Mouse (Mus musculus) ovary, adult 18-20 months (tissue): Measurements from ENCODE around the gene Ralgps1.

Experiments
- DNase-seq: peaks from one replicate; pipeline ENCODE4 v3.0.0; 2022; ENCODE audit warnings: low spot score, mixed read lengths

Ralgps1 gene

GRCm38 (mm10) chr2:33321641-33322040 is 49.6 kb downstream of the Ralgps1 start:
- no peak for DNase-seq

- DNase-seq = no peak
Observed at GRCm38 (mm10) chr2:33321031-33321430, 50.3 kb downstream of the Ralgps1 start.

GRCm38 (mm10) chr2:33320568-33320967 is 50.7 kb downstream of the Ralgps1 start:
- DNase-seq = no peak

DNA sequence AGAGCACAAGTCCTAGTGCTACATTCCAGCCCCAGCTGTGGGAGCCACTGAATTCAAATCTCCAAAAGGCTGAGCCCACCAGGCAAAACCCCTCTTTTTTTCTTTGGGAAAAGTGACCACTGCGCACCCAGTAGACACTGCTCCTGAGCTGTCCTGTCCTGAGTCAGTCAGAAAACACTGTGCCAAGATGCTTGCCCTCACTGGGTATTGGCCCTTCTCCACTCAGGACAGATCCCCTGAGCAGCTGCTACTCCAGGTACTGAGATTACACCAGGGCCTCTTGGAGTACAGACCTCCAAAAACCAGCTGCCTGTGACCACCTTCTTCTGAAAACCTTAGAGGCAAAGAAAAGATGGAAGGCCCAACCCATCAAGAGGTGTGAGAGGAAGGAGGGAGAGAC is 51.4 kb downstream of the Ralgps1 start:
- DNase-seq = no peak

- DNase-seq = no peak
Observed at GRCm38 (mm10) chr2:33319455-33319854, 51.8 kb downstream of the Ralgps1 start.

- DNase-seq = no peak
Observed at GRCm38 (mm10) chr2:33318491-33318964, 52.8 kb downstream of the Ralgps1 start.

GRCm38 (mm10) chr2:33316516-33316915 is 54.8 kb downstream of the Ralgps1 start:
- DNase-seq = peak; percentile 66

DNA sequence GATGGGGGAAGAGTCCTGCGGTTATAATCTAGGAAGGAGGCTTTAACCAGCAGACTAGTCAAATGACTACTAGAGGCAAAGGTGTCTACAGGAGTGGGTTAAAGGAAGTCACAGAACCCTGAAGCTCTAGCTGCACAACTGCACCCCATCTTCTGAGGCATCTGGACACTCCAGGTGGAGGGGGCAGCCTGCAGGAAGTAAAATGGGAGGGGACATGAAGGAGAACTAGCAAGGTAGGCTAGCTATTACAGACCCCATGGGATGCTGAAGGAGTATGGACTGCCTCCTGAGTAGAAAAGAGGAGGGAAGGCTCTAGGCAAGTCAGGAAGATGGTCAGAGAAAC is 55.3 kb downstream of the Ralgps1 start:
- DNase-seq = no peak

GRCm38 (mm10) chr2:33315233-33316062 is 55.8 kb downstream of the Ralgps1 start:
- DNase-seq = no peak

GRCm38 (mm10) chr2:33309426-33309825 is 61.9 kb downstream of the Ralgps1 start:
- DNase-seq = no peak

GRCm38 (mm10) chr2:33306565-33306964 is 64.7 kb downstream of the Ralgps1 start:
- DNase-seq = no peak

DNA sequence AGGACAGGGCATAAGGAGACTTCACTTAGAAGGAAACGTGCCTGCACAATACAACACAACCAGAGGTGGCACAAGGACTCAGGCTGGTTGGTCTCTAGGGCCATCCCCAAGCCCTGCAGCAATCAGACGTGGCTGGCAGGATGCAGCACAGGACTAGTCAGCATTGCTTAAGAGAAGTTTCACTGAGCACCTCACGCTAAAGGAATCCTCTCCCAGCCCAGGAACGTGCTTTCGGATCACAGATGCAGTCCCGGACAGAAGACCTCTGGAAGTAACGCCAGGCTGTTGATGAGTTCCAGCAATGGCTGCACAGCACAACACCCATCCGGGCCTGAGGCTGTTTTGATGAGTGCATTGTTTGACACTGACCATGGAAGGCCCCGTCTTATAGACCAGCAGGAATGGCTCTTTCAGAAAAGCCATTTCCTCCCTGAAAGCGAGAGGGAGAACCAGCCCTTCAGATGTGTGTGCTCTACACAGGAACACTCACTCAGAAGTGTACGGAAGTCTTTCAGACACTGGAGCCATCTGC is 67.8 kb downstream of the Ralgps1 start:
- no peak for DNase-seq

DNA sequence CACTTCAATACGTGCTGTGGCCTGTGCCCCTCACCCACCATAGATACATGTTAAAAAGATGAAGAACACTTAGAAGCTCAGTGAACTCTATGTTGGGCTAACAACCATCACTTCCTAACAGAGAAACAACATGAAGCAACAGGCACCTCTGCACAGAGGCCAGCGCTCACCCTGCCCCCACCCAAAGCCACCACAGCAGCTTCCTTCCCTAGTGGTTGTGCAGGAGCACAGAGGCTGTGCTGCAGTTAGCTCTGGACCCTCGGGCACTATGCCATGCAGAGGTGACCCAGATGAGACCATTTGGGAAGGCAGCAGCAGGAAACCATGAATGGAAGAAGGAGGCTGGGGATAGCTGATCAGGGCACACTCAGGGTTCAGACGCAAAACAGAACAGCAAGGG is 68.5 kb downstream of the Ralgps1 start:
- no peak for DNase-seq

DNA sequence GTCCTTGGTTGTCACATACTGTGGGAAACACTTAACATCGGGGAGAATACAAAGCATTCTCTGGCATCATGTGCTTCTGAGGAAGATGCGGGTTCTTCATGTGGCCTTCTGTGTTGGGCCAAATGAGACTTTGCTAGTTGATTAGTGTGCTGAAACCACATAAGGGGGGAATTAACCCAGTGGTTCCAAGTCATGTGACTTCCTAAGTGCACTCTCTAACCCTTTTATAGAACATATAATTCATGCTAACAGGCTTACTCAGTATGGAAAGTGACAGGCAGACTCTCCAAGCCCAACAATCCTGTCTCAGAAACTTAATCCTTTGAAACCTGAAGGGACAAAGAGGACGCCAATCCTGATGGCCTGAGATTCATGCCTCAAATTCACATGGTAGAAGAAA is 68.9 kb downstream of the Ralgps1 start:
- no peak for DNase-seq

GRCm38 (mm10) chr2:33300371-33301046 is 70.8 kb downstream of the Ralgps1 start:
- DNase-seq = no peak

DNA sequence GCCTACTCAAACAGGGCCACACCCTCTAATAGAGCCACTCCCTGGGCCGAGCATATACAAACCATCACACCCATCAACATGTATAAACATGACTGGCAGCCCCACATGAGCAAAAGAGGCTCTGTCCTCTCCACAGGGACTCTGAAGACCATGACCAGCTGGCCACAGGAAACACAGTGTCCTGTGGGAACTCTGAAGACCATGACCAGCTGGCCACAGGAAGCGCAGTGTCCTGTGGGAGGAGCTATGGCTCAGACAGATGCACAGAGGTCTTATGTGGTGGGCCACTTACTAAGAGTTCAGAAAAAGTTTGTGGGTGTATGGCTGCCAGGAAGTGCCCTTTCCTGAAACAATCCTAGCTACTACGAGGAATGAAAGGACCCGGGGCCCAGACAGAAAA is 72.4 kb downstream of the Ralgps1 start:
- no peak for DNase-seq

- DNase-seq = no peak
Observed at GRCm38 (mm10) chr2:33295115-33295514, 76.2 kb downstream of the Ralgps1 start.

- no peak for DNase-seq
Observed at GRCm38 (mm10) chr2:33292057-33292456, 79.2 kb downstream of the Ralgps1 start.

- DNase-seq = no peak
Observed at GRCm38 (mm10) chr2:33290491-33290890, 80.8 kb downstream of the Ralgps1 start.

DNA sequence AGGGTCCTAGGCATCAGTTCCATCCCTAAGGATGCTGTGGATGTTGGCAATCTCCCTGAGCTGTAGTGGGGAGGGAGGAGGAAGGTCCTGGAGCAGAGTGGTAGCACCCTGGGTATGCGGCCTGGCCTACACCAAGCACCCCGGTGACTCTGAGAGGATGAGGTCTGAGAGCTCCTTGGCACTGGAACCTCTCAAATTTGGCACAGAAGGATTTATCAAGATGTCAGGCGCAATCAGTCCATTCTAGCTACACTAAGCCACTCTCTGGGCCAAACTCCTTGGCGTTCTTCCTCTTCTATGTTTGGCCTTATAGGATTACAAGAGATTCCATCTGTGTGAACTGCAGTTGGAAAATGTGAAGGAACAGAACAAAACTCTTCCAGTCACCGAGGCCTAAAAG is 82.4 kb downstream of the Ralgps1 start:
- DNase-seq = no peak

- DNase-seq = no peak
Observed at GRCm38 (mm10) chr2:33283674-33284073, 87.6 kb downstream of the Ralgps1 start.

DNA sequence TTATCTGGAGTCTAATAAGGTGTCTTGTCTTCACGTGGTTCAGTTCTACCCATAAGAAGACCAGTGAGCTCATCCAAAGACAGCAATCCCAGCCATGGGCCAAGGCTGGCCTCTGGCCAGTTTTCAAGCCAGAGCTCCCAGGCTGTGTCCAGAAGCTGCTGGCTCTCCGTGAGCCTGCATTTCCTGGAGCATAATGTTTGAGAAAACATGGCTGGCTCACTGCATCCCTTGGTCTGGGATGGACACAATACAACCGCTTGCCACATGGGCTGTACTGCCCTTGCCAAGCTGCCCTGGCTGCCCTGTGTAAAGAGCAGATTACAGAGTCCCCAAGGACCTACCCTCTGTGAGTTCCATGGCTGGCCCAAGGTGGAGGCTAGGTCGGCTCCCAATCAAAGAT is 88.4 kb downstream of the Ralgps1 start:
- DNase-seq = peak; percentile 39

DNA sequence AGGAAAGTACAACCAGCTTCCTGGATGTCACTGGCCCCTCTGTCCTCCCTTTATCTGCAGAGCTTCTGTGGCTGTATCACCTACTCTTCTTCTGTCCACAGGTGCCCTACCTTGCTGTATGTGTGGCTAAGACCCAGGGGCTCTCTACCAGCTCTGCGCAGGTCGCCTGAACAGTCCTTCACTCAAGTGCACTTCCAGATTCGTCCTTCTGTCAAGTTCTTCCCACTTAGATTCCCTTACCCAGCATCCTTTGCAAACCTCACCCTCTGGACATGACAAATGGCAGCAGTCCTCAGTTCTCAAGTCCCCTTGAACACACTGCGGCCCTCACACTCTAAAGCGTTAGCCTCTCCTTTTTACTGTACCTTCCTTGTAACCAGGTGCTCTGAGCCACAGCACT is 89.5 kb downstream of the Ralgps1 start:
- DNase-seq = no peak
